Mouse (Mus musculus): Measurements from ENCODE around the gene Marc2. TPM values are rescaled to one million over a fixed set of nuclear protein-coding genes. Genes with fewer than 3 reads are reported as not detected.

The Marc2 gene
- 44.9 to 78.1 TPM (median 60.4 TPM) in 3 replicates for total RNA-seq (2017)

DNA sequence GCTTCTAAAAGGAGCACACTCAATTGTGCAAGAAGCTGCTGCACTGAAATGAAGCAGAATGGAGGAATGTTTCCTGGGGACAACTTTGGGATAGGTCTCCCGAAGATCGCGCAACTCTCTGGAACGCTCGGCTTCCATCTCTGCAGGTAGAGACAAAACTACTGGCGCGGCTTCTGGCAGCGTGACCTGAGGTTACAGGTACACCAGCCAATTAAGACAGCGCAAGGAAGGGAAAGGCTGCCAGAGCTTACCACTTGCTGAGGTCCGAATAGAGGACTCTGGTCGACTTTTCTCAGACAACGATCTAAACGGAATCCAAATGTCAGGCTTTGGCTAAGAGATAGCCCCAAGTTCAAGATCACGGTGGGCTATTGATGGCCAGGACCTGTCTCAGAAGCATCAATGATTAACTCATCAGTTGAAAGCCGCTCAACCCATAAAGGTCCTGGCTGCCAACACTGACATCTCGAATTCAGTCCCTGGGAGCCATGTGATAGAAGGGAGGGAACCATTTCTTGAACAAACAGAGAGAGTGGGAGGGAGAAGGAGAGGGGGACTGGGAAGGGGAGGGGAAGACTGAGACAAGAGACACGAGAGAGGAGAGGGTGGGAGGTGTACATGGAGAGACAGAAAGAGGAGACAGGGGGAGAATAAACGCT lies at the start of gene Marc2:
TSS of gene Marc2 (minus strand) at position 360 of the 659 bp plus-strand sequence.
- no peak for ATAC-seq (replicated peaks; ENCODE audit: insufficient number of reproducible peaks, low FRiP score, low TSS enrichment, poor library complexity, severe bottlenecking)

DNA sequence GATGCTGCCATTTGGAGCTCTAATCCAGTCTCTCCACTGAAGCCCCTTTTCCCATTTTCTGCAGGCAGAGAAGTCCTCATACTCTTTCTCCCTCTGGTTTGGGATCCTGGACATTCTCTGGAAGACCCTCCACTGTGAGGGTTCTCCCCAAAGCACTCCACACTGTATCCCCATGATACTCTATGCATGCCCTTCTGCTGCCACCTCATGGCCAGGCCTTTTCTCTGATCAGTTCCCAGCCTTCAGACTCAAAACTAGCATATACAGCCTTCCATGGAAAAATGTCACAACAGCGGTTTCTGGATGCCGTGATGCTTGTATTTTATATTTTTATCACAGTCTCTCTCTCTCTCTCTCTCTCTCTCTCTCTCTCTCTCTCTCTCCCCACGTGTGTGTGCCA lies 45.7 kb upstream of the Marc2 start:
- ATAC-seq (replicated peaks; ENCODE audit: insufficient number of reproducible peaks, low FRiP score, low TSS enrichment, poor library complexity, severe bottlenecking), result no peak

DNA sequence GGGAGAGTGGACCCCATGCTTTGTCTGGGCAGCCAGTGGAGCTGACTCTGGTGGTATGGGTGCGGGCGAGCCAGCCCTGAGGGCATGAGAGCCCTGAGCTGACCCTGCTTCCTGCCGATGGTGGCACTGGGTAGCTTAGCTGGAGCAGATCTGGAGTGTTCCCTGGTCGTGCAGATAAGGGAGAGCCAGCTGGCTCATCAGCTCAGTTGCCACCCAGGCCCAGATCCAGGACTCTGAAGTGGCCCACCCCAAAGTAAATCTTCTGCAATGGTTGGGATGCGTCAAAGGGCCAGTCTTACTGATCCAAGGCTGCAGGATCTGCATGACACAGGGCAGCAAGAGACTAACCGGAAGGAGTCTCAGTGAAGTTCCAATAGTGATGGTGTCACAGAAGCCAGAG lies 43.2 kb upstream of the Marc2 start:
- ATAC-seq (replicated peaks; ENCODE audit: insufficient number of reproducible peaks, low FRiP score, low TSS enrichment, poor library complexity, severe bottlenecking), result no peak

DNA sequence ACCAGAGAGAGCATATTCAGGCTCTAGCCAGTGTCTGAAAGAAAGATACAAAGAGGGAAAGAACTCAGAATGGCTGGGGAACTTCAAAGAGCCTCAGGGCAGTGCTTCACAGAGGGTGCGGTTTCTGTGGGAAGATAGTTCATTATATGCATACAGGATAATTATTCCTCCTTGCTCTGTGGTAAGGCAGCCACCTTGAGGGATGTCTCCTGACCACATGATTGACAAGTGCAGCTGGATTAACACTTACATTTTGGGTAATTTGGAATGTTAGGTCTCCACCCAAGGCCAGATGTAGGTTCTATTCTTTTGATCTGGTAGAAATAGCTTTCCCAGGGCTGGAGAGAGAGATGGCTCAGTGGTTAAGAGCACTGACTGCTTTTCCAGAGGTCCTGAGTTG lies 39.9 kb upstream of the Marc2 start:
- ATAC-seq (replicated peaks; ENCODE audit: insufficient number of reproducible peaks, low FRiP score, low TSS enrichment, poor library complexity, severe bottlenecking), result no peak

DNA sequence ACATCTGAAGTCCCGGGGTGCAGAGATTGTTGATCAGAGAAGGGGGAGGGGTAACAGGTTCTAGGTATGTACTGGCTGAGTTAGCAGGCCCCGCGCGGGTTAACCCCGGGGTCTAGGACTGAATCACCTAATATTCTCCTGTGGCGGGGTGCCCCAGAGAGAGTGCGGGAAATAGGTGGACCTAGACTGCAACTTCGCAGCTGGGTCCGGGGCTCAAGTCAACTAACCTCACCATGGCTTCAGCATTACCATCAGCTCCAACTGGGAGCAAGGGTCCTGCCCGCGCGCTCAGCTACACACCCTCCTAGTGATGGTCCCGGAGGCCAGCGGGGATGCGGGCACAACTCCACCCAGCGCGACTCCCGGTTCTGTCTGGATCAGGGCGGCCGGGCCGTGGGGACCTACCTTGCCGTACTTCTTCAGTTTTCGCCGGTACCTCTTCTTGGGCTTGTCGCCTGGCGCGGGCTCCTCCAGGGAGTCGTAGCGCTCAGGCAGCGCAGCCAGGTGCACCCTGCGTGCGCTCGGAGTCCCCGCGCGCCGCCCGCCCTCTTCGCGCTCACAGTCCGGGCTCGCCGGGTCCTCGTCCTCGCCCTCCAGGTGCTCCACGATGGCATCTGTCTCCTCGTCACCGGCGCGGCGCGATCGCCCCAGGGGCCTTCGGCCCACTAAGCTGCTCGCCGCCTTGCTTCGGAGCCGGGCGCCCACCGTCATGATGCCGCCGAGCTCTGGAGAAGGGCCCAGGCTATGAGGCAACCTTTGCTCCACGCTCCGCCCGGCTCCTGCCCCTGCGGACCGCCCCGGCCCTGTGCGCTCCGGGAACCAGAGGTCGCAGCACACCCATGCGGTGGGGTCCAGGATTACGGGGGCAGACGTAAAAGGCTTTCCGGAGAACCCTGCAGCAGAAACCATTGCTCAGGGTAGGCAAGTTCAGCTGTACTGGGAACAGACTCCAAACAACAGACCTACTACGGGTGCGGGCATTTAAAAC lies 36.3 kb upstream of the Marc2 start, which contains the start of gene C130074G19Rik:
TSS of gene C130074G19Rik (minus strand) at position 938 of the 988 bp plus-strand sequence.
- ATAC-seq (replicated peaks; ENCODE audit: insufficient number of reproducible peaks, low FRiP score, low TSS enrichment, poor library complexity, severe bottlenecking), result no peak

DNA sequence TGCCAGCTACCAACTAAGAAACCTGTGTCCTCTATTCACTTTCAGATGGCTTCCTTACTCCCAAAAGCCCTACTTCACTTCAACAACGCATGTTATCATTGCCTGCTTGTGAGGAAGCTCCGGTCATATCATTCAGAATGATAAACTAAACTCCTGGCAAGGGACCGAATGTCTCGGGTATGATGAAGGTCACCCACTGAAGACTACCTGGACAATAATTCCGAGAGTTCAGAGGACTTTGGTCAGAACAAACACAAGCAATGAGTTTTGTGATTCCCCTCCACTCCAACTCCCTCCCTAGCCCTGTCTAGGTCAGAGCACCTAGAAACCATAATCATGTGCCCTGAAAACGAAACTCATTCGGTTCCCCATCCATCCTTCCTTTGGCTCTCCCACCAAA lies 35.6 kb upstream of the Marc2 start:
- ATAC-seq (replicated peaks; ENCODE audit: insufficient number of reproducible peaks, low FRiP score, low TSS enrichment, poor library complexity, severe bottlenecking), result no peak

DNA sequence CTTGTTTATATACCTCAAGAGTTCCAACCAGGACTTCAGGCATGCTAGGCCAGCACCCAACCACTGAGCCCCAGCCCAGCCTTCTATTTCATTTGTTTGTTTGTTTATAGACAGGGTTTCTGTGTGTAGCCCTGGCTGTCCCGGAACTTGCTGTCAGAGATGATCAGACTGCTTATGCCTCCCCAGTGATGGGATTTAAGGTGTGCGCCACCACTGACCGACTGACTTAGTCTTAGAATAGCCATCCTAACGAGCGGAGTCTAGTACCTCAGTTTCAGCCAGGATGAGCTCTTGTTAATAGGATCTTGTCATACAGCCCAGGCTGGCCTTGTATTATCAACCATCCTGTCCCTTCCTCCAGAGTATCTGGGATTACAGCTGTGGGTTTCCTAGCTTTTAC lies 35.0 kb upstream of the Marc2 start:
- ATAC-seq (replicated peaks; ENCODE audit: insufficient number of reproducible peaks, low FRiP score, low TSS enrichment, poor library complexity, severe bottlenecking), result no peak

DNA sequence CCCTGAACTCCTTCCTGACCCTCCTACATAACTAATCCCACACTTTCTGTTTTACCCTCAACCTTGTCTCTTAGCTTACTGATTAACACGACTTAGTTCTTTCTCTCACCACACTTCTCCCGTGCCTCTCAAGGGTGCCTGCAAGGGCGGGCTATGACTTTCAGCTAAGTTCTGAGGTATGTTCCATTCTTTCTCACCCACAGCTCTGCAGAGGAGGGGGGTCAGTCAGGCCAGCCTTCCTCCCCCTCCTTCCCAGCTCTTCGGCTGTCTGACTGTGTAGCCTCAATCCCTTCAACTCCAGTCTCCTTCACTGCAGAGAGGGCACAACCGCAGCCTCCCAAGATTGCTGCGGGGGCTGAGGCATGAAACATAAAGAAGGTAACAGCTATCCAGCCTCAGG lies 32.6 kb upstream of the Marc2 start:
- ATAC-seq (replicated peaks; ENCODE audit: insufficient number of reproducible peaks, low FRiP score, low TSS enrichment, poor library complexity, severe bottlenecking), result no peak

DNA sequence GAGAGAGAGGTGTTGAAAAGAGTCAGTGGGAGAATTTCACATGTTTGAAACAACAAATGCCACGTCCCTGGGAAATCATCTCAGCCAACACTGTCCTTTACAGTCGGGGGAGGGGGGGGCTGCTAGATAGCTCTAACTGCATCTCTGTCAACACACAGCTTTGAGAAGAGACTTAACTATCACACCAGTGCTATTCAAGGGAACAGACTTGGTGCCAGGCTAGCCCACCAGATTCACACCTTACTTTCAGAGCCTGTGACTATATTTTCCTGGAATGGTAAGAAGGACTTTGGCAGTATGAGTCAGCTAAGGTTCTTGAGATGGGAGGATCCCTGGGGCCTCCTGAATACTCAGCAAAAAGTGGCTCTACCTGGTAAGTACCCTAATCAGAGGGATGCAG lies 31.1 kb upstream of the Marc2 start:
- ATAC-seq (replicated peaks; ENCODE audit: insufficient number of reproducible peaks, low FRiP score, low TSS enrichment, poor library complexity, severe bottlenecking), result no peak

DNA sequence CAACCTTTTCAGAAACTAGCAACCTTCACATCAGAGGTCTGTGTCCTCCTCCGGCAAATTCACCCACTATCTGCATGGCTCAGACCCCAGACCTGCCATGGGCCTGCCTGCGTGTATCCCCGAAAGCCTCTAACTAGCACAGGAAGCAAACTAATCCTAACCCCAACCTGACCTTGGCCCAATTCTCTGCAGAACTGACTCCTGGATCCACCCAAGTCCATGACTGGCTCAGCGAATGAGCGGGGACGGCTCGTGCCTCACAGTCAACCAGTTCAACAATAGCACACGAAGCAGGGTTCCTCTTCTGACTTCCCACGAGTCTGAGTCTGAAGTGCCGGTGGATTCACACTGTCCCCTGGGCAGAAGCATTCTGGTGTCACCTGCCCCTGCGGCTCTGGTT lies 27.7 kb upstream of the Marc2 start:
- no peak for ATAC-seq (replicated peaks; ENCODE audit: insufficient number of reproducible peaks, low FRiP score, low TSS enrichment, poor library complexity, severe bottlenecking)

DNA sequence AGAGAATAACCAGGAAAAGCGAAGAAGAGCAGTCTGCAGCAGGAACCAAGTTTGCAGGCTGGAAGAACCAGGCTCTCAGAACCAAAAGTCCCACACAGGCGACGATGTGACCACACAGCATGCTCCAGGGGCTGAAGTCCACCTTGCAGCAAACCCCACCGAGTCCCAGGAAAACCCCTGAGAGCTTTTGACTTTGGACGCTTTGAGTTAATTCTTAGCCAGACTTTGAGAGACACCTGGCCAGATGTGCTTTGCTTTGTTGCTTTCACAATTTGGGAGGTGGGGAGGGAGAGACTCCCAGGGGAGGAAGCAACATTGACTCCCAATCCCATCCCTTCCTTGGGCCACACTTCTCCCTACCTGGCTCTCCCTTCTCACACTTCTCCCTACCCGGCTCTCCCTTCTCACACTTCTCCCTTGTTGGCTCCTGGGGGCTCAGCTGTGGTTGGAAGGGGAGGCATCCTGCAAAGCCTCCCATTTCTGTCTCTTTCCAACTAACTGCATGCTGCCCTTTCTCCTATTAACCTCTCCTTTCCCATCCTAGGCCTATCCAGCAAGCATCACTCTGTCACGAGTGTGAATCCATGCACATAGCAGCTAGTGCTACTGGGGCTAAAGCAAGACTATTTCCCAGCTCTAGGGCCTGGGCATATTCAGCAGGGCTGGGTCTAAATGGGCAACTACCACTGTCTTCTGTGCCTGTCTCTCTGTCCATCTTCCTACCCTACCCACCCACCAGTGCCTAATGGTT lies 26.0 kb upstream of the Marc2 start:
- no peak for ATAC-seq (replicated peaks; ENCODE audit: insufficient number of reproducible peaks, low FRiP score, low TSS enrichment, poor library complexity, severe bottlenecking)

DNA sequence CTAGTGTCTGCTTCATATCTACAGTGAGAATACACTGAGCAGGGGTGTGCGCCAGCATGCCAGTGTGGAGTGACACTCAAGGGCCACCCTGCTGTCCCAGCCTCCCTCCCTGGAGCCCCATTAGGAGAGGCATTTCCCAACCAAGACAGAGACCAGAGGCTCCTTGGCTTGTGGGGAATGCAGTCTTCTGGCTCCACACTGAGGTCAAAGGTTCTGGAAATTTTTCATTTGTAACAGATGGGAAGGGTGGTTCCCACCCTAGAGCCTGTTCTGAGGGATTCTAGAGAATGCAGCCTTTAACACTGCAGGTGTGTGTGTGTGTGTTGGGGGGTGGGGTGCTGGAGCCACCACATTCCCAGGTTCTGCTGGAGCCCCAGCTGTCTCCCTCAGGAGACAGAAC lies 25.3 kb upstream of the Marc2 start:
- ATAC-seq (replicated peaks; ENCODE audit: insufficient number of reproducible peaks, low FRiP score, low TSS enrichment, poor library complexity, severe bottlenecking), result no peak

DNA sequence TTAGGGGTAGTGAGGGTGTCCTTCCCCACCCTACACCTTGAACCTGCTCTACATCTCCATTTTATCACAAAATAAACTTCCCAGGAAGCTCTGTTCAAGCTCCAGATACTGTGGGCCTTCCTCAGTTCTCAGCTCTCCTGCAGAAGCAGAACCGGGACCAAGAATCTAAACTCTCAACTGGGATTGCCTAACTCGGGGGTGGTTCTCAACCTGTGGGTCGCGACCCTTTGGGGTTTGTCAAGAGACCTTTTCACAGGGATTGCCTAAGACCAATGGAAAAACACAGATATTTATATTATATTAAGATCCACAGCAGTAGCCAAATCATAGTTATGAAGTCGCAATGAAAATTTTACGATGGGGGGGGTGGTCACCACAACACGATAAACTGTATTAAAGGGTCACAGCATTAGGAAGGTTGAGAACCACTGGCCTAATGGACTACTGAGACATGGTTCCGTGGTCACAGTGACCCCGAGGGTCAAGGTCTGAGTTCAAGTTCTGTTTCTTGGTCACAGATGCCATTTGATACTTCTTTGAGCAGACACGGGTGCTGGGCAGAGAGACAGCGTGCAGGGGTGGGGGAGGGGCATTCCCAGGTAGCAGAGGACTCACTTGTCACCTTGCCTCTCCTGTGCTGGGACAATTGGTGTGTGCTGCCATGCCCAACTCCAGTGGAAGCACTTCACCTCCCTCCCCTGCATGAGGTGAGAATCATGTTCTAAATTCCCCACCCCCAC lies 24.6 kb upstream of the Marc2 start:
- ATAC-seq (replicated peaks; ENCODE audit: insufficient number of reproducible peaks, low FRiP score, low TSS enrichment, poor library complexity, severe bottlenecking), result no peak

DNA sequence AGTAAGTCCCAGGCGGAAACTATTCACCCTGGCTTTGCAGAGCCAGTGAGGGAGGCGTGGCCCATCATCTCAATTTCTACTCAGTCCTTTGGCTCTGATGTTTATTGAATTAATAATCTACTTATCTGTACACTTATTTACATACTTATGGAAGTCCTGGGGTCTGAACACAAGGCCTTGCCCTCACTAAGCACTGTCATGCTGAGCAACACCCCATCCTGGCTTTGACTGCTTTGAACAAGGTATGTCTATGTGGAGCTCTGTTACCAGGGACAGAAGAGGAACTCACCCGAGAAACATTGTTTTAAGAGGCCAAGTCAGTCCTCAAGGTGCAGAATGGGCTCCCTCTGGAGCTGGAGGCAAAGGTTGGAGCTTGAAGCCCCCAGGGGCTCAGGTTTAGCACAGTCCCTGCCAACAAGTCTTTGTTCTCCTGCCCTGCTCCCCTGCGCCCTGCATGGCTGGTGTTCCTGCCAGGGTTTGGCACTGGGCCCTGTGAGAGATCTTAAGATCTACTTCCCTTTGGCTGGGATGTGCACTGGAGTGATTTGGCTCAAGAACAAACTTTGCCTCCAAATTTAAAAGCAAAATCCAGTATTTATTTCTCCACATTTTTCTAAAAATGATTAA lies 23.8 kb upstream of the Marc2 start:
- ATAC-seq (replicated peaks; ENCODE audit: insufficient number of reproducible peaks, low FRiP score, low TSS enrichment, poor library complexity, severe bottlenecking), result no peak

DNA sequence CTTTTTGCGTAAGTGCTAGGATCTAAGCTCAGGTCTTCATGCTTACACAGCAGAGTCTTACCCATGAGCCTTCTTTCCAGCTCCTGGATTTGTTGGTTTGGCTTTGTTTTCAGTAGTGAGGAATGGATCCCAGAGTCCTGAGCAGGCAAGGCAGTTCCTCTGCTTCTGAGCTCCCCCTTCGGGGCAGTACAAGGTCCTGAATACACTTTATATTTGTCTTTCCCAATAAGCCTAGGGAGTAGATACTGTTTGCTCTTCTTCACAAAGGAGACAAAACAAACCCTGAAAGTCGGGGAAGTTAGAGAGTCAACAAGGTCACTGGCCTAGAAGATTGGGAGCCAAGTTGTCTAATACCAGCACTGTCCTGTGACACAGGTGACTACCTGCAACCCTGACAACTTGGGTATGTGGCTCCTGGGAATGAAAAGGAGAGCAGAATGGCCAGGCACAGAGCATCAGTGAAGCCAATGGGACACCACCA lies 21.4 kb upstream of the Marc2 start:
- no peak for ATAC-seq (replicated peaks; ENCODE audit: insufficient number of reproducible peaks, low FRiP score, low TSS enrichment, poor library complexity, severe bottlenecking)

DNA sequence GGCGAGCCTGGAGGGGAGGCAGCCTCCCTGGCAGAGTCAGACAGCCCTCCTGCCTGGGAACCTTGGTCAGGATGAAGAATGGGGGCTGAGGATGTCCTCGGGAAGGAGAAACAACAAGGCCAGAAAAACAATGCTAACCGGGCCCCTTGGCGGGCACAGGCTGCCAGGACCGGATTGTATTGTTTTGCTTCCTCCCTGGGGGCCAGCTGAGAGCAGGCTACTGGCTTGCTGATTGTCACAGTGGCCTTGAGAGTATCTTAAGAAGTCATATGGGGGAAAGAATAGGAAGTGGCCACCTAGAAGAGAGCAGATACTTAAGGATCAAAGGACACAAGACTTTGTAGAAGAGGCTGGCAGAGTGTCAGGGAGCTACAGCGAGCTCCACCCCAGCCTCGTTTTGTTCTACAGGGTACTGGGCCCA lies 18.1 kb upstream of the Marc2 start:
- ATAC-seq (replicated peaks; ENCODE audit: insufficient number of reproducible peaks, low FRiP score, low TSS enrichment, poor library complexity, severe bottlenecking), result no peak

DNA sequence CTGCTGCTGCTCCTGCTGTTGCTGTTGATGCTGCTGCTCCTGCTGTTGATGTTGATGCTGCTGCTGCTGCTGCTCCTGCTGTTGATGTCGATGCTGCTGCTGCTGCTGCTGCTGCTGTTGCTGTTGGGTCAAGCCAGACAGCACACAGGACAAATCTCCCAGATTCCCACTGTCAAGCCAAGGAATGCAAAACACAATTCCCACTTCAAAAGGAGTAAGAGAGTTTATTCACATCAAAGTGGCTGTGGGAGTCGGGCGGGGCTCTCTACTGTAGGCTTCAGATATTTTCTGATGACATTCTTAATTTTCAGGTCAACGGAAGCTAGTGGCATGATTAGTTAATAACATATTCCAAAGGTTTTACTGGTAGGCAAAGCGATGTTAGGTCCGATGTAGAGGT lies 16.4 kb upstream of the Marc2 start:
- no peak for ATAC-seq (replicated peaks; ENCODE audit: insufficient number of reproducible peaks, low FRiP score, low TSS enrichment, poor library complexity, severe bottlenecking)

DNA sequence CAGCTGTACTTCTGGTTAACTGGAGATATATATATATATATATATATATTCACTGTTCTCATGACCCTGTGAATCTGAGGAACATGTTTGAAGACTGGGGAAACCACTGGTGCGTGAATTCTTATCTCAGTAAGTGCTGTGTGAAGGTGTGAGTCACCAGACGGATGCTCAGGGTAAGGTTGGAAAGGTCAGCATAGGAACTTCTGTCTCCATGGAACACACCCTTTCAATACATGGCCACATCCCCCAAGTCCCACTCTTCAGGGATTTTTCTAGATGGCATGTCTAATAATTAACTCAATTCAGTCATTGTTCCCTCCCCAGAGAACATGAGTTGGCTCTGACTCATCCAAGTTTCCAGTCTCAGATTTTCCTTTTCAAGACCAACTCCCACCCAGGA lies 15.3 kb upstream of the Marc2 start:
- ATAC-seq (replicated peaks; ENCODE audit: insufficient number of reproducible peaks, low FRiP score, low TSS enrichment, poor library complexity, severe bottlenecking), result no peak

All from monocyte, adult 5-6 weeks (primary cell).